Mouse (Mus musculus) cerebellum, postnatal 4 days (tissue): ENCODE results near the gene Gtf3c4.

Source experiments
- DNase-seq, 2 experiments: peaks; one replicate each; pipeline ENCODE4 v3.0.0; 2022; ENCODE audit warnings: low spot score in 2 of 2, mixed read lengths in 1 of 2

Gene Gtf3c4

GRCm38 (mm10) chr2:28803406-28803805 is 36.8 kb downstream of the Gtf3c4 start:
- no peak for DNase-seq

- DNase-seq = no peak
Measured at GRCm38 (mm10) chr2:28799575-28799974, 40.6 kb downstream of the Gtf3c4 start.

DNA sequence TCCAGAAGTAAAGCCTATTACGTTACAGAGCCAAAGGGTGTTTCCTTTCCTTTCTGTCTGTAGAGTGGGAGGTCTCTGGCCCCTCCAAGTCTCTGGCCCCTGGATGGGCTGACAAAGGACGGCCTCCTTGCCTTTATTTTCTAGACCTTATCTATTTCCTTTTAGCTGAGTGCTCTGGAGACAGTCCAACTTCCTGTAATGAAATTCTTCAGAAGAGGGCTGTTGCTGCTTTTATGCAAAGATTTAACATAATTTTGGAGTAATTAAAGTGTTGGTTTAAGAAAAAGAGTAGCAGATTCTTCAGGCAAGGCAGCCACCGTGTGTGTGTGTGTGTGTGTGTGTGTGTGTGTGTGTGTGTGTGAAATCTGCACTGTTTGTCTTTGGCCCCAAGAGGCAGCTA is 41.8 kb downstream of the Gtf3c4 start:
- DNase-seq = no peak

DNA sequence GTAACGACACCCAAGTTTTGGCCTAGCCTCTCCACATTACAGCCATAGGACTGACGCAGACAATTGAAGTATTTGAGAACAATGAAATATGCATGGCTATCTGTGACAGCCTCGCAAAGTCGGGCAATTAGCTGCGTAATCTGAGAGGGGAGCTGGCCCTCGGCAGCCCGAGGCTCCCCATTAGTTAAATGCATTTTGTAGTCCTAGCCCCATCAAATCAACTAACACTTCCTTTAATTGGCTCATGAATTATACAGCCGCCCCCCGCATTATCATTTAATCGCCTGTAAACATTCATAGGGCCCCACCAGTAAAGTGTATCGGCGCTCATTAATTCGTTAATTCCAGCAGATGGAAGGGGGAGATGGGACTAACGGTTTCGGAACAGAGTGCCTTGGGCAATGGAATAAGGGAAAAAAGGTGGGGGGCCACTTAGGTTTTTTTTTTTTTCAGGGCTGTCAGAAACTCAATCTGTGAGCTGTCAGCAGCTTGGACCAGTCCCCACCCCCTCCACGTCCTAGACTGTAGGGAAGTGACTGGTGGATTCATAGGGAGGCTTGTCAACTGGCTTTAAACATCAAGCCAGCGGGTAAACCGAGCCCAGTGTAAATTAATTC is 42.6 kb downstream of the Gtf3c4 start:
- no peak for DNase-seq

DNA sequence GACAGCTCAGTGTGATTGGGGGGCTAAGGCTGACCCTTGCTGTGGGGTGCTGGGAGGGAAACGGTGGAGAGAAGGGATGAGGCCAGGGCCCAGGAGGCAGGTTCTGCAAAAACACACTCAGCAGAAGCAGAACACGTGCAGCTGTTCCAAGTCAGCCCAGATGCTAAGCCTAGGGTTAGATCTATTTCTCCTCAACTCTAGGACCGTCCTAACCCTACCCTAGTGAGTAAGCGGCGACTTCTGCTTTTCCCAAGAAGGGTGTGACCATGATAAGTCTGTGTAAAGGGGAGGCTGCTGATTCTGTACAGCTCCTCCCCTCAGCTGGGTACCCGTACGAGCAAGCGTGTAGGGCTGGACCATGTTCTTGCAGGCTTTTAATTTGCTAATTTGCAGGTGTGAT is 43.9 kb downstream of the Gtf3c4 start:
- no peak for DNase-seq

DNA sequence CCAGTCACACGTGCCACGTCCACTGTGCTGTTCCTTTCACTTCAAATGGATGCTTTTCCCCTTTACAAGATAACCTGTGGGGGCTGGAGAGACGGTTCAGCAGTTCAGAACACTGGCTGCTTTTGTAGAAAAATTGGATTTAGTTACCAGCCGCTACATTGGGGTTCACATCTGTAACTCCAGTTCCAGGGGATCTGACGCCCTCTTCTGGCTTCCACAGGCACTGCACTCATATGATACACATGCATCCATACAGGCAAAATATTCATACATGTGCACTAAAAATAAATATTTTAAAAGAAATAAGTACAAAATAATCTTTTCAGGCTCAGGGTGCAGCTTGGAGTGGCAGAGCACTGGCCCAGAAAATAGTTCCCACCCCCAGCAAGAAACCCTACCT is 45.5 kb downstream of the Gtf3c4 start:
- no peak for DNase-seq

DNA sequence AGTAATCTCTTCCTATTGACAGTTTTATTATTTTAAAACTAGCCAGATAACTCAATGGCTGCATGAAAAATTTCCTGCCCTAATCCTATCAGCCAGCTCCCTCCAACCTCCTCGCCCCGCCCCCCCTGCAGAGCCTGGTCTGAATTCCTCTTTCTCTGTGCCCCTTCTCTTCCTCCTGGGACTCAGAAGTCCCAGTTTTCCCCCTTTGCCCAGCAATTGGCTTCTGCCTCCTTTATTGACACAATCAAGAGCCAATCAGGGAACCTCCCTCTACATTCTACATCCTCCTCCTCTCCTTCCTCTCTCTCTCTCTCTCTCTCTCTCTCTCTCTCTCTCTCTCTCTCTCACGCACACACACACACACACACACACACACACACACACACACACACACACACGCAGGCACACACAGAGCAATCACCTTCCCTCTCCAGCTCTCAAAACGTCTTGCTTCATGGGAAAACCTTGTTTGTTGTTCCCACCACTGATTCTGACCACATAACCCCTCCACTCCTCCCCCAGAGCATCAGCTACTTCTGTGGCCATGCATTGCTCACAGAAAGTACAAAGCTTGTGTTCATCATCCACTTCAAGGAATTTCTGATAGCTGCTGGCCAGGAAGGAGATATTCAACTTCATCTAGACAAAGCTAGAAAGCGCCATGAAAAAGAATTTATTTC is 47.1 kb downstream of the Gtf3c4 start:
- DNase-seq = peak in 1 of 2 experiments; percentile 18

DNA sequence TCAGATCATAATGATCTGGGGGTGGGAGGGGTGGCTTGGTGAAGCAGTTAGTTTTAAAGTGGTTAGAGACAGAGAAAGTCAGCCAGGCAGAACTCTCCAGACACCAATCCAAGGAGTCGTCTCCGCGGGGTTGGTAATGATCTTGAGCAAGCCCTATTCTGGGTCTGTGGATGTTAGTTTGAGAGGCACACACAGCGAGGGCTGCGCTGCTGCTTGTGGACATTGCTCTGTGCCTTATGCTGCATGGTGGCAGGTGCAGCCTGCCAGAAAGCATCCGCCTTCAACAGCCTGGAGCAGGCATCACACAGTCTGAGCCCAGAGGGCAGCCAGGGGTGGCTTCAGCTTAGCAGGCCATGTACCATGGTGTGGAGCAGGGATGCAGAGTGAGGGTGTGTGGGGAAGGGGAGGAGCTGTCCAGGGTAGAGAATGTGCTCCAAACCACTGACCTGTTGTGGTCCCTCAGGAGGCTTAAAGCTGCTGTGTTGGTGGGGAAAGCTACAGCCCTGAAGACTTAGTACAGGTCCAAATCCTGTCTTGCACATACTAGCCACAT is 53.0 kb downstream of the Gtf3c4 start:
- no peak for DNase-seq

GRCm38 (mm10) chr2:28786355-28787066 is 53.6 kb downstream of the Gtf3c4 start:
- no peak for DNase-seq

DNA sequence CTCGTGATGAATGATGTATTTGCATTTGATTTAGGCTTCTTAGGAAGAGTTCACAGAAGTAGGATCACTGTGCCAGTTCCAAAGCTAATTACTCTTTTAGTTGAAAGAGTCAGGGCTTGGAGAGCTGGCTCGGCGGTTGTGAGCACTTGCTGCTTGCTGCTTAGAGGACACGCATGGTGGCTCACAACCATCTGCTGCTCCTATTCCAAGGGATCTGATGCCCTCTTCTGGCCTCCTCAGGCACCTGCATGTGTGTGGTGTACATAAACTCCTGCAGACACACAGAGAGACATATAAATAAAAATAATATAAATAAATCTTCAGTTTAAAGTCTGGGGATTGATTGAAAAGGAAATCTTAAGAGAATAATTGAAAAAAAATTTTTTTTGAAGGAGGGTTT is 58.9 kb downstream of the Gtf3c4 start:
- DNase-seq = no peak

- DNase-seq = no peak
Measured at GRCm38 (mm10) chr2:28780001-28780782, 60.0 kb downstream of the Gtf3c4 start.

- no peak for DNase-seq
Measured at GRCm38 (mm10) chr2:28776728-28777127, 63.4 kb downstream of the Gtf3c4 start.

DNA sequence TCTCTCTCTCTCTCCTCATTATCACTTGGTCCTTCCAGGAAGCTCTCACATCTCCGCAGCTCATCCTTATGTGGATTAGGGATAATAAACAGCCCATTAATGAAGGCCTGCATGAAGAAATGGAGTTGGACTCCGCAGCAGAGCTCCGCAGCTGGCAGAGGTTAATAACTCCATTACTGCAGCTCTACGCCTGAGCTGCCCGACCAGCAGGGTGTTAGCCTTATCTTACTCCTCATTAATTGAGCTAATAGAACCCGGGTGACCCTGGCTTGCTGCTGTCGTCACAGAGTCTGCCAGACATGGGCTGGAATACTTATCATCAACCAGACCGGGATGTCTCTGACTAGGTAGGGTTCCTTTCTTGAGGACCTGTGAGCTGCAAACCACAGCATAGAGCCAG is 66.1 kb downstream of the Gtf3c4 start:
- DNase-seq = no peak
